Mouse (Mus musculus): ENCODE measurements at regions not wholly inside any gene's neighbourhood (a gene's known extent, or its start where the extent isn't known, plus 50 kb on each side); places are given as distances from the start of the nearest gene placed in this dataset.

GRCm38 (mm10) chrX:21428081-21428480 lies 56.3 kb upstream of the Agtr2 start:
- no peak overlapping the region for H3K4me3 ChIP-seq
- H3K9ac ChIP-seq: no peak overlapping the region
- H3K27me3 ChIP-seq: no peaks in the 10 kb centered on the region
- ATAC-seq (ENCODE audit: insufficient number of reproducible peaks, low FRiP score, low TSS enrichment, low read depth): no peak
- 64% methylated on average over 3 of the region's 3 CpGs for WGBS
- H3K4me1 ChIP-seq: no peaks in the 10 kb centered on the region
- H3K4me2 ChIP-seq: no peak overlapping the region
- H3K9me3 ChIP-seq: no peaks in the 10 kb centered on the region
- no peaks in the 10 kb centered on the region for H3K36me3 ChIP-seq
- H3K27ac ChIP-seq: no peak overlapping the region

DNA sequence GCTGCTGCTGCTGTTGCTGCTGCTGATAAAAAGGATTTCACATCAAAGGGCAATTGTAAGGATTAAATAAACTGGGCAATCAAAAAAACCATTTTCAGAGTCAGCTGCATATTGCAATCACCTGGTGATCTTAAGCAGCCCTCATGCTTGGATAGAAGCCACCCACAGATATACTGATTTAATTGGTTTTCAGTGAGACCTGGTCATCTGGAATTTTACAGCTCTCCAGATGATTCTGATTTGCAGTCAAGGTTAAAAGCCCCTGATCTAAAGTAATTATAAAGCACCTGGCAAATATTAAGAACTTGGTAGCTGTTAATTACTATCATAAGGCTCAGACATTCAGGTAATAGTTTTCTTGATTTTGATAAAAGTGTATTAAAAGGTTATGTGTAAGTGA lies 50.8 kb upstream of the Agtr2 start:
- H3K4me3 ChIP-seq: no peak overlapping the region

More for the DNA sequence above, 50.8 kb upstream of the Agtr2 start:
- no peak overlapping the region for H3K9ac ChIP-seq
- H3K9me3 ChIP-seq: no peaks in the 10 kb centered on the region
- no peaks in the 10 kb centered on the region for H3K4me1 ChIP-seq
- no peak overlapping the region for H3K4me2 ChIP-seq
- no peak overlapping the region for H3K27ac ChIP-seq
- ATAC-seq (ENCODE audit: insufficient number of reproducible peaks, low FRiP score, low TSS enrichment, low read depth): no peak
- no peaks in the 10 kb centered on the region for H3K36me3 ChIP-seq
- H3K27me3 ChIP-seq: no peaks in the 10 kb centered on the region
